Mouse (Mus musculus) kidney, postnatal 25 days (tissue): ENCODE data around the gene Gpi1.
A peak's percentile ranks its signal among the peaks of the same experiment; 100 is the strongest.

Experiments used
- DNase-seq, 2 experiments: peaks; one replicate each; pipeline ENCODE4 v3.0.0; 2021; ENCODE audit warnings: mixed read lengths in 2 of 2

Gpi1 gene

GRCm38 (mm10) chr7:34176241-34176640 lies 53.9 kb downstream of the Gpi1 start:
- DNase-seq, result peak in 1 of 2 experiments; percentile 9

- no peak for DNase-seq
Measured at GRCm38 (mm10) chr7:34172251-34172650, 57.9 kb downstream of the Gpi1 start.

GRCm38 (mm10) chr7:34169454-34169853 lies 60.7 kb downstream of the Gpi1 start, which contains the start of gene Uba2:
Gene Uba2 (minus strand): TSS chr7:34169599.
- no peak for DNase-seq

GRCm38 (mm10) chr7:34168470-34169251 lies 61.5 kb downstream of the Gpi1 start:
- peak; percentile 91 to 94 for DNase-seq

- peak; percentile 17 to 48 for DNase-seq
Measured at GRCm38 (mm10) chr7:34167766-34168469, 62.2 kb downstream of the Gpi1 start.

GRCm38 (mm10) chr7:34166850-34167249 lies 63.3 kb downstream of the Gpi1 start:
- DNase-seq, result no peak

- no peak for DNase-seq
Measured at GRCm38 (mm10) chr7:34165999-34166398, 64.1 kb downstream of the Gpi1 start.

GRCm38 (mm10) chr7:34164671-34165070 lies 65.5 kb downstream of the Gpi1 start:
- no peak for DNase-seq

GRCm38 (mm10) chr7:34159167-34159566 lies 71.0 kb downstream of the Gpi1 start:
- no peak for DNase-seq

- no peak for DNase-seq
Measured at GRCm38 (mm10) chr7:34157994-34158393, 72.1 kb downstream of the Gpi1 start.
